Mouse (Mus musculus) C2C12 (cell line): ENCODE results near the gene Ankmy2.

Source experiments
- CEBPB ChIP-seq: IDR thresholded peaks from one replicate; pipeline ENCODE4 v1.6.1; 2011; ENCODE audit warnings: low read depth, mild to moderate bottlenecking, control low read depth, moderate library complexity
- CTCF ChIP-seq: IDR thresholded peaks from one replicate; pipeline ENCODE4 v1.5.1; 2011; ENCODE audit not compliant: control insufficient read depth, insufficient read depth, insufficient read length
- FOSL1 ChIP-seq: IDR thresholded peaks from one replicate; pipeline ENCODE4 v1.8.0; 2011; ENCODE audit warnings: mild to moderate bottlenecking, low read length; ENCODE audit not compliant: poor library complexity, insufficient read depth, severe bottlenecking
- MYOG ChIP-seq: IDR thresholded peaks from one replicate; pipeline ENCODE4 v1.6.1; 2011; ENCODE audit not compliant: control insufficient read depth, insufficient read length; ENCODE audit errors: extremely low read depth

GRCm38 (mm10) chr12:36187081-36187480, 30.2 kb downstream of the Ankmy2 start:
- TF ChIP-seq MYOG (no peak), CTCF (no peak), CEBPB (no peak), FOSL1 (no peak)
